Mouse (Mus musculus): ENCODE results near the gene Mtr. TPM values are rescaled to one million over a fixed set of nuclear protein-coding genes. Genes with fewer than 3 reads are reported as not detected.

Gene Mtr
- polyA plus RNA-seq, 2 experiments, result 4.0 to 9.6 TPM

DNA sequence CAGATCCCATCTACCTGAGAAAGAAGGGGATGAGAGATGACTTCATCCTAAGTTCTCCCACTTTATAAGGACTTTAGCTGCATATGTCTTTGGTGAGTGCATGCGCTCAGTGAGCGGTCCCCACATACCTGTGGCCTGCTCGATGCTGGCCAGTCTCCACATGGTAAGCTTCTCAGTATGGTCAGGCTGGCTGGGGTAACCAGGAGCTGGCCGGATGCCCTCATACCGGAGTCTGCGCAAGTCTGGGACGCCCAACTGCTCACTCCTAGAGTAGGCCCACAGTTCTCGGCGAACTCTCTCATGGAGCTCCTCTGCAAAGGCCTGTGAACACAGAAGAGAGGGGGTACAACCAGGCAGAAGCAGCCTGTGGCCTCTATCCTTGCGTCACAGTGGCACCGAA lies 68.7 kb downstream of the Mtr start:
- WGBS (ENCODE audit: insufficient replicate concordance), result 92% methylated on average over 11 of the region's 11 CpGs
- ATAC-seq (ENCODE audit: insufficient read depth) (no peak), DNase-seq (ENCODE audit: low read depth in 3 of 3, low spot score in 3 of 3) (no peak)
- no peak overlapping the region for H3K4me2 ChIP-seq (ENCODE audit: low read depth)
- H3K4me3 ChIP-seq (ENCODE audit: insufficient read depth in 1 of 2, low read depth in 2 of 2, low read length in 2 of 2), result no peak overlapping the region
- TF ChIP-seq CTCF (IDR thresholded peaks at IDR 0.05; ENCODE audit: low read depth), result no peak
- TF ChIP-seq EP300 (IDR thresholded peaks at IDR 0.05; ENCODE audit: low read depth), result no peak
- H3K9ac ChIP-seq (replicated peaks), result no peak overlapping the region
- H3K9me3 ChIP-seq (ENCODE audit: control insufficient read depth, low read length), result no peaks in the 10 kb centered on the region
- no peaks in the 10 kb centered on the region for H3K27me3 ChIP-seq (ENCODE audit: control insufficient read depth, insufficient read depth, low read length)
- H3K4me1 ChIP-seq (replicated peaks; ENCODE audit: control insufficient read depth in 2 of 2, insufficient read depth in 2 of 2, low read length in 1 of 2), result no peaks in the 10 kb centered on the region
- H3K36me3 ChIP-seq (replicated peaks; ENCODE audit: control insufficient read depth, insufficient read depth, low read depth), result peaks cover 16% of the 10 kb centered on the region
- no peak overlapping the region for H3K27ac ChIP-seq

- no peak for DNase-seq (ENCODE audit: low read depth in 3 of 3, low spot score in 3 of 3)
Observed at GRCm38 (mm10) chr13:12188804-12189203, 69.1 kb downstream of the Mtr start.

DNA sequence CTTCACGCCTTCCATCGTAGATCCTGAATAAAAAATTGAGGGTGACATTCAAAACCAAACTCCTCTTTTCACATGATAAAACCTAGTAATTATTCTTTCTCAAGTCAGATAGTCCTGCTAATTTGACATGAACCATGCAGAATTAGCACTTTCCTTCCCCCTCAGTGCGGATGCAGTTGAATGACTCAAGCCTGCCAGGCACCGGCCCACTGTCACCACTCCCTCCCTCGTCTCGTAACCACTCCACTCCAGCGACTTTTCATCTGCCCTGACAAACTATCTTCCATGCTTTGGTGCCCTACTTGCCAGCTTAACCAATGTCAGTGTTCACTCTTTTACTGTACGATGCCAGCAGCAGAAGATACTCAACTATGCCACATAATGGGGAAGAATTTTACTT lies 78.4 kb downstream of the Mtr start:
- Histone ChIP-seq H3K9ac (replicated peaks) (no peak overlapping the region), H3K27ac (no peak overlapping the region)
- TF ChIP-seq EP300 (IDR thresholded peaks at IDR 0.05; ENCODE audit: low read depth), result no peak
- TF ChIP-seq CTCF (IDR thresholded peaks at IDR 0.05; ENCODE audit: low read depth), result no peak

More at GRCm38 (mm10) chr13:12188804-12189203, 69.1 kb downstream of the Mtr start:
- Histone ChIP-seq H3K27ac (no peak overlapping the region), H3K9ac (replicated peaks) (no peak overlapping the region), H3K27me3 (ENCODE audit: control insufficient read depth, insufficient read depth, low read length) (no peaks in the 10 kb centered on the region), H3K4me2 (ENCODE audit: low read depth) (no peak overlapping the region), H3K9me3 (ENCODE audit: control insufficient read depth, low read length) (no peaks in the 10 kb centered on the region), H3K36me3 (replicated peaks; ENCODE audit: control insufficient read depth, insufficient read depth, low read depth) (peaks cover 16% of the 10 kb centered on the region), H3K4me1 (replicated peaks; ENCODE audit: control insufficient read depth in 2 of 2, insufficient read depth in 2 of 2, low read length in 1 of 2) (no peaks in the 10 kb centered on the region), H3K4me3 (ENCODE audit: insufficient read depth in 1 of 2, low read depth in 2 of 2, low read length in 2 of 2) (no peak overlapping the region)
- no peak for ATAC-seq (ENCODE audit: insufficient read depth)
- 88% methylated on average over 11 of the region's 11 CpGs for WGBS (ENCODE audit: insufficient replicate concordance)
- TF ChIP-seq CTCF (IDR thresholded peaks at IDR 0.05; ENCODE audit: low read depth) (no peak), EP300 (IDR thresholded peaks at IDR 0.05; ENCODE audit: low read depth) (no peak)

GRCm38 (mm10) chr13:12176761-12177160 lies 81.2 kb downstream of the Mtr start:
- H3K4me3 ChIP-seq (ENCODE audit: insufficient read depth in 1 of 2, low read depth in 2 of 2, low read length in 2 of 2), result no peak overlapping the region
- DNase-seq (ENCODE audit: low read depth in 3 of 3, low spot score in 3 of 3) (no peak), ATAC-seq (ENCODE audit: insufficient read depth) (no peak)
- no peak overlapping the region for H3K9ac ChIP-seq (replicated peaks)
- H3K27me3 ChIP-seq (ENCODE audit: control insufficient read depth, insufficient read depth, low read length), result no peaks in the 10 kb centered on the region
- no peak overlapping the region for H3K4me2 ChIP-seq (ENCODE audit: low read depth)
- H3K27ac ChIP-seq, result no peak overlapping the region
- H3K4me1 ChIP-seq (replicated peaks; ENCODE audit: control insufficient read depth in 2 of 2, insufficient read depth in 2 of 2, low read length in 1 of 2), result no peaks in the 10 kb centered on the region
- TF ChIP-seq CTCF (IDR thresholded peaks at IDR 0.05; ENCODE audit: low read depth) (no peak), EP300 (IDR thresholded peaks at IDR 0.05; ENCODE audit: low read depth) (no peak)
- H3K36me3 ChIP-seq (replicated peaks; ENCODE audit: control insufficient read depth, insufficient read depth, low read depth), result no peaks in the 10 kb centered on the region
- H3K9me3 ChIP-seq (ENCODE audit: control insufficient read depth, low read length), result no peaks in the 10 kb centered on the region
- 24% methylated on average over 3 of the region's 3 CpGs for WGBS (ENCODE audit: insufficient replicate concordance)

More for the DNA sequence above, 78.4 kb downstream of the Mtr start:
- DNase-seq (ENCODE audit: low read depth in 3 of 3, low spot score in 3 of 3) (no peak), ATAC-seq (ENCODE audit: insufficient read depth) (no peak)
- WGBS (ENCODE audit: insufficient replicate concordance), result 66% methylated on average over 8 of the region's 8 CpGs
- Histone ChIP-seq H3K36me3 (replicated peaks; ENCODE audit: control insufficient read depth, insufficient read depth, low read depth) (no peaks in the 10 kb centered on the region), H3K4me2 (ENCODE audit: low read depth) (no peak overlapping the region), H3K4me1 (replicated peaks; ENCODE audit: control insufficient read depth in 2 of 2, insufficient read depth in 2 of 2, low read length in 1 of 2) (no peaks in the 10 kb centered on the region), H3K4me3 (ENCODE audit: insufficient read depth in 1 of 2, low read depth in 2 of 2, low read length in 2 of 2) (no peak overlapping the region), H3K9me3 (ENCODE audit: control insufficient read depth, low read length) (no peaks in the 10 kb centered on the region), H3K27me3 (ENCODE audit: control insufficient read depth, insufficient read depth, low read length) (no peaks in the 10 kb centered on the region)

GRCm38 (mm10) chr13:12175988-12176736 lies 81.8 kb downstream of the Mtr start:
- no peak overlapping the region for H3K4me2 ChIP-seq (ENCODE audit: low read depth)
- no peak overlapping the region for H3K9ac ChIP-seq (replicated peaks)
- TF ChIP-seq EP300 (IDR thresholded peaks at IDR 0.05; ENCODE audit: low read depth) (no peak), CTCF (IDR thresholded peaks at IDR 0.05; ENCODE audit: low read depth) (no peak)
- WGBS (ENCODE audit: insufficient replicate concordance), result 40% methylated on average over 16 of the region's 16 CpGs
- no peaks in the 10 kb centered on the region for H3K4me1 ChIP-seq (replicated peaks; ENCODE audit: control insufficient read depth in 2 of 2, insufficient read depth in 2 of 2, low read length in 1 of 2)
- no peak overlapping the region for H3K4me3 ChIP-seq (ENCODE audit: insufficient read depth in 1 of 2, low read depth in 2 of 2, low read length in 2 of 2)
- no peaks in the 10 kb centered on the region for H3K36me3 ChIP-seq (replicated peaks; ENCODE audit: control insufficient read depth, insufficient read depth, low read depth)
- H3K27me3 ChIP-seq (ENCODE audit: control insufficient read depth, insufficient read depth, low read length), result no peaks in the 10 kb centered on the region
- no peak for DNase-seq (ENCODE audit: low read depth in 3 of 3, low spot score in 3 of 3)
- H3K9me3 ChIP-seq (ENCODE audit: control insufficient read depth, low read length), result no peaks in the 10 kb centered on the region
- H3K27ac ChIP-seq, result no peak overlapping the region
- no peak for ATAC-seq (ENCODE audit: insufficient read depth)
